Mouse (Mus musculus) neural tube, embryonic 11.5 days (tissue): ENCODE results near the gene Nfe2l2. TPM values are rescaled to one million over a fixed set of nuclear protein-coding genes. Genes with fewer than 3 reads are reported as not detected.

ENCODE experiments used
- ATAC-seq: fragments of 200-750 bp; cut with Nextera tagmentation; 2 replicates; pipeline ENCODE4 v1.8.0; 2017; ENCODE audit warnings: moderate number of reproducible peaks, mild to moderate bottlenecking, moderate TSS enrichment, moderate library complexity; ENCODE audit not compliant: insufficient read depth, low FRiP score, low TSS enrichment
- DNase-seq: peaks from one replicate; pipeline ENCODE4 v3.0.0-alpha.2; 2015; ENCODE audit warnings: low spot score
- H3K27ac ChIP-seq: fragments of 300-500 bp; sonication (generic); 2 replicates; pipeline ENCODE4 v1.5.1; 2014; ENCODE audit warnings: low read depth, mild to moderate bottlenecking, low read length
- H3K27me3 ChIP-seq: fragments of 300-500 bp; sonication (generic); 2 replicates; pipeline ENCODE4 v1.6.1; 2014; ENCODE audit warnings: mild to moderate bottlenecking, low read length, mixed read lengths; ENCODE audit not compliant: control insufficient read depth, insufficient read depth
- H3K36me3 ChIP-seq: fragments of 300-500 bp; sonication (generic); 2 replicates; pipeline ENCODE4 v1.6.1; 2014; ENCODE audit warnings: mild to moderate bottlenecking, low read length, moderate library complexity, mixed read lengths; ENCODE audit not compliant: control insufficient read depth, insufficient read depth
- H3K4me1 ChIP-seq: fragments of 300-500 bp; sonication (generic); 2 replicates; pipeline ENCODE4 v1.6.1; 2014; ENCODE audit warnings: low read length, mixed read lengths; ENCODE audit not compliant: control insufficient read depth, insufficient read depth
- H3K4me2 ChIP-seq: fragments of 300-500 bp; sonication (generic); 2 replicates; pipeline ENCODE4 v1.6.1; 2014; ENCODE audit warnings: low read depth, mild to moderate bottlenecking, moderate library complexity
- H3K4me3 ChIP-seq: fragments of 300-500 bp; sonication (generic); 2 replicates; pipeline ENCODE4 v1.5.1; 2014; ENCODE audit warnings: low read depth, low read length
- H3K9ac ChIP-seq: fragments of 300-500 bp; sonication (generic); 2 replicates; pipeline ENCODE4 v1.6.1; 2014; ENCODE audit warnings: mild to moderate bottlenecking, low read length
- H3K9me3 ChIP-seq: fragments of 300-500 bp; sonication (generic); 2 replicates; pipeline ENCODE4 v1.6.1; 2016; ENCODE audit warnings: low read length; ENCODE audit not compliant: control insufficient read depth
- WGBS: fragments of 180-500 bp; shearing (Covaris S2); extraction: QIAGEN DNeasy Blood & Tissue Kit; methylation state at CpG from one replicate; pipeline ENCODE4 v1.1.7; 2014; 5-methylcytosine and 5-hydroxymethylcytosine counted together
- polyA plus RNA-seq: library from polyadenylated mRNA; unstranded; fragments of >200 nt; fragmentation: Nextera tagmentation; extraction: Ambion mirVana; gene quantifications from 2 replicates; pipeline ENCODE4 v1.2.1, GENCODE M21; 2014

Gene Nfe2l2
- polyA plus RNA-seq, 1 experiment from 2014 or later, result 26.5 TPM

- Histone ChIP-seq H3K36me3 (no peaks in the 10 kb centered on the region), H3K9ac (no peak overlapping the region), H3K9me3 (no peaks in the 10 kb centered on the region), H3K27ac (no peak overlapping the region), H3K4me2 (no peak overlapping the region), H3K4me3 (no peak overlapping the region), H3K4me1 (no peaks in the 10 kb centered on the region), H3K27me3 (no peaks in the 10 kb centered on the region)
- ATAC-seq (no peak), DNase-seq (no peak)
- WGBS, result 94% methylated on average over 6 of the region's 6 CpGs
These were observed 12.1 kb downstream of the Nfe2l2 start for GRCm38 (mm10) chr2:75692369-75692768.

GRCm38 (mm10) chr2:75691316-75691715 lies 13.1 kb downstream of the Nfe2l2 start:
- DNase-seq (no peak), ATAC-seq (no peak)
- no peak overlapping the region for H3K9ac ChIP-seq
- no peaks in the 10 kb centered on the region for H3K27me3 ChIP-seq
- H3K36me3 ChIP-seq, result no peaks in the 10 kb centered on the region
- no peak overlapping the region for H3K4me3 ChIP-seq
- H3K4me2 ChIP-seq, result no peak overlapping the region
- 72% methylated on average over 8 of the region's 8 CpGs for WGBS
- H3K27ac ChIP-seq, result no peak overlapping the region
- no peaks in the 10 kb centered on the region for H3K4me1 ChIP-seq
- no peaks in the 10 kb centered on the region for H3K9me3 ChIP-seq

- no peaks in the 10 kb centered on the region for H3K36me3 ChIP-seq
- H3K4me3 ChIP-seq, result no peak overlapping the region
- H3K9ac ChIP-seq, result no peak overlapping the region
- no peak overlapping the region for H3K27ac ChIP-seq
- no peak for DNase-seq
- 95% methylated on average over 4 of the region's 4 CpGs for WGBS
- H3K4me2 ChIP-seq, result no peak overlapping the region
- ATAC-seq, result no peak
- H3K4me1 ChIP-seq, result no peaks in the 10 kb centered on the region
- H3K9me3 ChIP-seq, result no peaks in the 10 kb centered on the region
- H3K27me3 ChIP-seq, result no peaks in the 10 kb centered on the region
These were observed 13.8 kb downstream of the Nfe2l2 start for GRCm38 (mm10) chr2:75690656-75691055.

- ATAC-seq, result no peak
- no peak overlapping the region for H3K4me3 ChIP-seq
- no peak for DNase-seq
- H3K27ac ChIP-seq, result no peak overlapping the region
- no peaks in the 10 kb centered on the region for H3K27me3 ChIP-seq
- no peak overlapping the region for H3K9ac ChIP-seq
- no peaks in the 10 kb centered on the region for H3K4me1 ChIP-seq
- no peaks in the 10 kb centered on the region for H3K36me3 ChIP-seq
- WGBS, result 87% methylated on average over 10 of the region's 10 CpGs
- no peaks in the 10 kb centered on the region for H3K9me3 ChIP-seq
- H3K4me2 ChIP-seq, result no peak overlapping the region
These were observed 14.8 kb downstream of the Nfe2l2 start for GRCm38 (mm10) chr2:75689482-75690158.

GRCm38 (mm10) chr2:75688901-75689300 lies 15.5 kb downstream of the Nfe2l2 start:
- Histone ChIP-seq H3K4me3 (no peak overlapping the region), H3K4me2 (no peak overlapping the region), H3K36me3 (no peaks in the 10 kb centered on the region), H3K4me1 (no peaks in the 10 kb centered on the region), H3K9me3 (no peaks in the 10 kb centered on the region), H3K9ac (no peak overlapping the region), H3K27ac (no peak overlapping the region), H3K27me3 (no peaks in the 10 kb centered on the region)
- ATAC-seq, result no peak
- 91% methylated on average over 1 of the region's 1 CpGs for WGBS
- DNase-seq, result no peak

GRCm38 (mm10) chr2:75687040-75687749 lies 17.2 kb downstream of the Nfe2l2 start:
- ATAC-seq (no peak), DNase-seq (no peak)
- H3K4me3 ChIP-seq, result no peak overlapping the region
- 94% methylated on average over 10 of the region's 10 CpGs for WGBS
- H3K4me2 ChIP-seq, result no peak overlapping the region
- H3K9ac ChIP-seq, result no peak overlapping the region
- no peaks in the 10 kb centered on the region for H3K4me1 ChIP-seq
- no peaks in the 10 kb centered on the region for H3K9me3 ChIP-seq
- no peaks in the 10 kb centered on the region for H3K27me3 ChIP-seq
- H3K36me3 ChIP-seq, result no peaks in the 10 kb centered on the region
- no peak overlapping the region for H3K27ac ChIP-seq

- H3K4me3 ChIP-seq, result no peak overlapping the region
- H3K27ac ChIP-seq, result no peak overlapping the region
- no peaks in the 10 kb centered on the region for H3K36me3 ChIP-seq
- WGBS, result 88% methylated on average over 6 of the region's 6 CpGs
- H3K27me3 ChIP-seq, result no peaks in the 10 kb centered on the region
- DNase-seq (no peak), ATAC-seq (no peak)
- no peaks in the 10 kb centered on the region for H3K9me3 ChIP-seq
- H3K9ac ChIP-seq, result no peak overlapping the region
- H3K4me2 ChIP-seq, result no peak overlapping the region
- H3K4me1 ChIP-seq, result no peaks in the 10 kb centered on the region
These were observed 19.0 kb downstream of the Nfe2l2 start for GRCm38 (mm10) chr2:75685458-75685861.

- DNase-seq, result no peak
- no peak overlapping the region for H3K4me2 ChIP-seq
- H3K4me3 ChIP-seq, result no peak overlapping the region
- no peaks in the 10 kb centered on the region for H3K9me3 ChIP-seq
- H3K27ac ChIP-seq, result no peak overlapping the region
- ATAC-seq, result no peak
- no peaks in the 10 kb centered on the region for H3K4me1 ChIP-seq
- H3K9ac ChIP-seq, result no peak overlapping the region
- H3K36me3 ChIP-seq, result no peaks in the 10 kb centered on the region
- 78% methylated on average over 3 of the region's 3 CpGs for WGBS
- H3K27me3 ChIP-seq, result no peaks in the 10 kb centered on the region
These were observed 19.9 kb downstream of the Nfe2l2 start for GRCm38 (mm10) chr2:75684526-75684925.
